Mouse (Mus musculus) neural tube, embryonic 14.5 days (tissue): Measurements from ENCODE around the gene Camkmt. TPM values are rescaled to one million over a fixed set of nuclear protein-coding genes. Genes with fewer than 3 reads are reported as not detected.

Experiments
- ATAC-seq: fragments of 200-750 bp; cut with Nextera tagmentation; 2 replicates; pipeline ENCODE4 v1.8.0; 2017; ENCODE audit warnings: low read depth, mild to moderate bottlenecking, moderate TSS enrichment, moderate library complexity
- H3K27ac ChIP-seq: fragments of 300-500 bp; sonication (generic); 2 replicates; pipeline ENCODE4 v1.5.1; 2014; ENCODE audit warnings: low read depth, mild to moderate bottlenecking, control low read depth, low read length, moderate library complexity, mixed read lengths
- H3K27me3 ChIP-seq: fragments of 300-500 bp; sonication (generic); 2 replicates; pipeline ENCODE4 v1.6.1; 2014; ENCODE audit warnings: low read length; ENCODE audit not compliant: control insufficient read depth, insufficient read depth
- H3K36me3 ChIP-seq: fragments of 300-500 bp; sonication (generic); 2 replicates; pipeline ENCODE4 v1.6.1; 2014; ENCODE audit warnings: low read length, mixed read lengths; ENCODE audit not compliant: control insufficient read depth, insufficient read depth
- H3K4me1 ChIP-seq: fragments of 300-500 bp; sonication (generic); 2 replicates; pipeline ENCODE4 v1.6.1; 2014; ENCODE audit warnings: low read length; ENCODE audit not compliant: control insufficient read depth, insufficient read depth
- H3K4me2 ChIP-seq: fragments of 300-500 bp; sonication (generic); 2 replicates; pipeline ENCODE4 v1.6.1; 2014; ENCODE audit warnings: mild to moderate bottlenecking, low read depth, low read length, control low read depth
- H3K4me3 ChIP-seq: fragments of 300-500 bp; sonication (generic); 2 replicates; pipeline ENCODE4 v1.5.1; 2014; ENCODE audit warnings: low read depth, low read length, control low read depth, mixed read lengths
- H3K9ac ChIP-seq: fragments of 300-500 bp; sonication (generic); replicated peaks from 2 replicates; pipeline ENCODE4 v1.6.1; 2014; ENCODE audit warnings: low read depth, mild to moderate bottlenecking, control low read depth, low read length, mixed read lengths
- H3K9me3 ChIP-seq: fragments of 300-500 bp; sonication (generic); 2 replicates; pipeline ENCODE4 v1.6.1; 2016; ENCODE audit warnings: low read length; ENCODE audit not compliant: control insufficient read depth
- WGBS: fragments of 180-500 bp; shearing (Covaris S2); extraction: QIAGEN DNeasy Blood & Tissue Kit; methylation state at CpG from one replicate; pipeline ENCODE4 v1.1.7; 2014; 5-methylcytosine and 5-hydroxymethylcytosine counted together
- polyA plus RNA-seq: library from polyadenylated mRNA; unstranded; fragments of >200 nt; fragmentation: Nextera tagmentation; extraction: Ambion mirVana; gene quantifications from 2 replicates; pipeline ENCODE4 v1.2.1, GENCODE M21; 2014

Gene Camkmt
- polyA plus RNA-seq, 1 experiment from 2014 or later: 24.5 TPM

DNA sequence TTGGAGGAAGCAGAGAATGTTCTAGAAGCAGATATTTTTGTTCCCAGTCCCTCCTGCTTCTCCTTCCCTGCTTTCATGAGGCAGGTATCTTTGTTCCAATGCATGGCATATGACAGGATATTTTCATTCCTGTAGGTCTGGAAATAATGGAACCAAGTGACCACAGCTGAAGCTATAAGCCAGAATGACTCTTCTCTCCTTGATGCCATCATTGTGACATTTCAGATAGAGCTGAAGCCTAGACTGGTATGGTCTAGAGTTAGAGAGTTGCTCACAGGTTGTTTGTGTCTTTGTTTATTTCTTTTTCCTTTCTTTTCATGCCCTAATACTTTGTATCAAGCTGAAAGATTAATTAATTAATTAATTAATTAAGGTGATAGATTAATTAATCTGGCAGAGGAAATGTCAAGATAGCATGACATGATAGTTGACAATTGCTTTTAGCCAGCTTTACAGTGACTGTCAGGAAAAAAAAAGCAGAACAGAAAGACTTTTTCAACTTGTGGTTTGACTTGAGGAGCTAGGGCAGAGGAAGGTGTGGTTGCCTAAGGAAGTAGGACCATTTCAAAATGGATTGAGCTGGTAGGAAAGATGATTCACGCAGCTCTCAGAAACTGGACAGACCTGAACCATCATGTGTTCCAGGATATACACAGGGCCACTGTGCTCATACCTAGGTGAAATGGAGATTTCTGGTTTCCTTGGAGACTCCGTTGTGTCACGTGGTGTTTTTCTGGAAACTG lies 404.8 kb downstream of the Camkmt start:
- peaks cover 26% of the 10 kb centered on the region for H3K27me3 ChIP-seq
- H3K36me3 ChIP-seq: no peaks in the 10 kb centered on the region
- H3K4me1 ChIP-seq: no peaks in the 10 kb centered on the region
- peaks cover 5% of the 10 kb centered on the region for H3K9me3 ChIP-seq
- WGBS: 92% methylated on average over 3 of the region's 3 CpGs
- no peak overlapping the region for H3K27ac ChIP-seq
- H3K4me2 ChIP-seq: no peak overlapping the region
- H3K9ac ChIP-seq: no peak overlapping the region
- H3K4me3 ChIP-seq: no peak overlapping the region
- ATAC-seq: no peak

DNA sequence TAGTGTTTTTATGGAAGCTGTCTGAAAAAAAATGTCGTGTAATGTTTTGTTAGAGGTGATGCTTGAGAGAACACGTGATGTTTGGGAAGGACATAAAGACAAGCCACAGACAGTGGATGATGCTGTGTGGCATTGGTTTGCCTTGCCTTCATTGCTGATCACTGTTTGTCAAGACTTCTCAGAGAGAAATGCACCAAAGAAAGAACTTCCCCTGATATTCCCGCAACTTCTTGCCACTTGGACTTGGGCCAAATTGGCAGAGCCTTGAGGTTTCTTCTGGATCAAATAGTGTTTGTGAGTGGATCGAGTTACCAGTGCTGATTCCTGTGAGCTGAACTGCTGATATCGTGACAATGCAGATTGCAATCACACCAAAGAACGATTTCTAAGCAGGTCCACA lies 405.5 kb downstream of the Camkmt start:
- Histone ChIP-seq H3K4me3 (no peak overlapping the region), H3K4me2 (no peak overlapping the region), H3K9ac (no peak overlapping the region), H3K27ac (no peak overlapping the region), H3K4me1 (no peaks in the 10 kb centered on the region), H3K27me3 (peaks cover 20% of the 10 kb centered on the region), H3K36me3 (no peaks in the 10 kb centered on the region), H3K9me3 (peaks cover 5% of the 10 kb centered on the region)
- 91% methylated on average over 6 of the region's 6 CpGs for WGBS
- no peak for ATAC-seq

DNA sequence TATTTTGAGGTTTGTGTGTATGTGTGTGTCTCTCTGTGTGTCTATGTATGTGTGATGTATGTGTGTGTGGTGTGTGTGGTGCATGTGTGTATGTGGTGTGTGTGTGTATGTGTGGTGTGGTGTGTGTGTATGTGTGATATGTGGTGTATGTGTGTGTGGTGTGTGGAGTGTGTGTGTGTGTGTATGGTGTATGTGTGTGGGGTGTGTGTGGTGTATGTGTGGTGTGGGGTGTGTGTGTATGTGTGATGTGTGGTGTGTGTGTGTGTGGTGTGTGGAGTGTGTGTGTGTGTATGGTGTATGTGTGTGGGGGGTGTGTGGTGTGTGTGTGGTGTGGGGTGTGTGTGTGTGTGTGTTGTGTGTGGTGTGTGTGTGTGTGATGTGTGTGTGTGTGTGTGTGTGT lies 414.5 kb downstream of the Camkmt start:
- ATAC-seq: no peak
- H3K27me3 ChIP-seq: no peaks in the 10 kb centered on the region
- no peaks in the 10 kb centered on the region for H3K9me3 ChIP-seq
- no peak overlapping the region for H3K9ac ChIP-seq
- no peak overlapping the region for H3K4me3 ChIP-seq
- H3K4me1 ChIP-seq: no peaks in the 10 kb centered on the region
- no peak overlapping the region for H3K27ac ChIP-seq
- H3K36me3 ChIP-seq: no peaks in the 10 kb centered on the region
- no peak overlapping the region for H3K4me2 ChIP-seq

DNA sequence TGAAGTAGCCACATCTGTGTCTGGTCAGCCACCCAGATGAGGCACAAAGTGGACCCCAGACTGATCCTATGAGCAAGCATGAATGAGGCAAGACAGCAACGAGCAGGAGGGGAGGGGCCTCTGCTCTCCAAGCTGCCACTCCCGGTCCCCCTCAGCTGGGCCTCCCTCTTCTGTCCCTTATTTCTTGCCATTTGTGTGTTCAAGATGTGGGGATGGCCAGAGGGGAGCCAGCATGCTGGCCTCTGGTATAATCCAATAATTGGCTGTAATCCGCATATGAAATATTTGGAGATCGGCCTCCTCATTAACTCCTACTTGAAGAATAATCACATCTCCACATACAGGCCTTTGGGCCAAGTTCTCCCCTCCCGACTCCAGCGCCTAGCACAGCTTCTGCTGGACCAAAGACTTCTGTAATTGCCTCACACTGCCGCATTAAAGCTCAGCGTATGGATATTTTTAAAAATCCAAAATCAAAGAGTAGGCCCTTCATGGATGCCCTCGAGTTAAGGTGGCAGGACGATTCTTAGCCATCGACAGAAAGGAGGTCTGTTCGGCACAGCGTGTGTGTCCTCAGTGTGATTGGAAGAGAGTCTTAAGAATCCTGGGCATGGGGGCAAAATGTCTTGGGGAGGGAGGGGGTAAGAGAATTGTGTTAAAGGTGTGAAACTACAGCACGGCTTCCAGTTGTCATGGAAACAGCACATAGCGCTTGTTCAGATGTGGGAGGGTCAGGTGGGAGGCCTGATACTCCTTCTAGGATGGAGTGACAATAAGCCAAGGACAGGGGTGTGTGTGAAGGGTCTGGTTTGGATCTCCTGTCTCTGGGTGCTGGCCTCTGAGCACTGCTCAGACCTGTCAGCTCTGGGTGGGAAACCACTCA lies 416.1 kb downstream of the Camkmt start:
- Histone ChIP-seq H3K4me1 (no peaks in the 10 kb centered on the region), H3K4me2 (no peak overlapping the region), H3K36me3 (no peaks in the 10 kb centered on the region), H3K9ac (no peak overlapping the region), H3K4me3 (no peak overlapping the region), H3K9me3 (no peaks in the 10 kb centered on the region), H3K27ac (no peak overlapping the region), H3K27me3 (no peaks in the 10 kb centered on the region)
- 84% methylated on average over 15 of the region's 15 CpGs for WGBS
- ATAC-seq: no peak

DNA sequence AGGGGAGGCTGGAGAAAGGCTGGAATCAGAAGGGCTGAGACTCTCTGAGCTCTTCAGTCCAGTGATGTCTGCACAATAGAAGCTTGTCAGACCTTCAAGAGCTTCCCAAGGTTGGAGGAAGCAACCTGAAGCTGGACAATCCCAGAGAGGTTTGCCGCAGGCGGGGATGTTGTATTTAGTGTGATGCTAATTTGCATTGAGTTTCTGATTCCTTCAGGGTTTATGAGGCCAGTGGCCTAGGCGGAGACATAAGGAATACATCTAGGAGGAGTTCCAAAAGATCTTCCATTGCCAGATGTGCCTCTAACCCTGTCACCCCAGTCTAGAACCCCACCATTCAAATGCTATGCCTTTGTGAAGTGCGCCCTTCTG lies 416.7 kb downstream of the Camkmt start:
- Histone ChIP-seq H3K9me3 (no peaks in the 10 kb centered on the region), H3K27ac (no peak overlapping the region), H3K4me1 (no peaks in the 10 kb centered on the region), H3K36me3 (no peaks in the 10 kb centered on the region), H3K4me2 (no peak overlapping the region), H3K9ac (no peak overlapping the region), H3K4me3 (no peak overlapping the region), H3K27me3 (no peaks in the 10 kb centered on the region)
- ATAC-seq: no peak
- 93% methylated on average over 4 of the region's 4 CpGs for WGBS

Other genes with a start within 250 kb of the Camkmt start
- gene Ppm1b, start 133.8 kb upstream of the Camkmt start, polyA plus RNA-seq: 82.9 and 98.4 TPM in 2 replicates
- gene Slc3a1, start 62.2 kb upstream of the Camkmt start, polyA plus RNA-seq: 0.27 and 0.41 TPM in 2 replicates
- 177 and 199 TPM in 2 replicates for gene Prepl, start 311 bp upstream of the Camkmt start, polyA plus RNA-seq